Mouse (Mus musculus): ENCODE data around the gene Ppp2r1b. TPM values are rescaled to one million over a fixed set of nuclear protein-coding genes. Genes with fewer than 3 reads are reported as not detected.

The Ppp2r1b gene
- polyA plus RNA-seq, 1 experiment from 2014 or later = 106 TPM

GRCm38 (mm10) chr9:50841079-50841789 is 3.9 kb upstream of the Ppp2r1b start:
- Histone ChIP-seq H3K4me3 (replicated peaks) (no peak overlapping the region), H3K36me3 (peaks cover 32% of the 10 kb centered on the region), H3K9me3 (no peaks in the 10 kb centered on the region), H3K27ac (no peak overlapping the region), H3K27me3 (no peaks in the 10 kb centered on the region), H3K4me2 (no peak overlapping the region), H3K9ac (replicated peaks) (no peak overlapping the region), H3K4me1 (replicated peaks) (peaks cover 5% of the 10 kb centered on the region)
- no peak for ATAC-seq (ENCODE audit: insufficient number of reproducible peaks, insufficient read depth, low FRiP score, low TSS enrichment, low read depth)
- WGBS = 91% methylated on average over 13 of the region's 13 CpGs

DNA sequence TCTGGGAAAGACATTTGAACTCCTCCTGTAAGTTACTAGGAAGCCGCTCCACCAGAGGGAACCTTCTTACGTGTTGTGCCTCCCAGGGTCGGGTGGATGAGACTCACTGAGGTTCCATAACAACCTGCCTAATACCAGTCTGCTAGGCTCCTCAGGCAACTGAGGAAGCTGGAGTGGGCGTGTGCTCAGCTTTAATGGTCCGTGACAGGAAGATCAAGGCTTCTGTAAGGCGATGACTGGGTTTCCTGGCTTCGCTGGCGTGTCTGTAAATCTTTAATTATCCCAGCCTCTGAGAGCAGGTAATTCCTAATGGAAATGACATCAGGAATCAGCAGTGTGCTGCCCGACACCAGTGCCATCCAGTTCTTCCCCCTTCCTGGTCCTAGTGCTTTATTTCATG is 446 bp downstream of the Ppp2r1b start:
- Histone ChIP-seq H3K4me3 (replicated peaks) (no peak overlapping the region), H3K36me3 (peaks cover 23% of the 10 kb centered on the region), H3K9me3 (no peaks in the 10 kb centered on the region), H3K27ac (no peak overlapping the region), H3K9ac (replicated peaks) (no peak overlapping the region), H3K4me1 (replicated peaks) (peaks cover 21% of the 10 kb centered on the region), H3K27me3 (no peaks in the 10 kb centered on the region), H3K4me2 (no peak overlapping the region)
- WGBS = 52% methylated on average over 9 of the region's 9 CpGs
- no peak for ATAC-seq (ENCODE audit: insufficient number of reproducible peaks, insufficient read depth, low FRiP score, low TSS enrichment, low read depth)

DNA sequence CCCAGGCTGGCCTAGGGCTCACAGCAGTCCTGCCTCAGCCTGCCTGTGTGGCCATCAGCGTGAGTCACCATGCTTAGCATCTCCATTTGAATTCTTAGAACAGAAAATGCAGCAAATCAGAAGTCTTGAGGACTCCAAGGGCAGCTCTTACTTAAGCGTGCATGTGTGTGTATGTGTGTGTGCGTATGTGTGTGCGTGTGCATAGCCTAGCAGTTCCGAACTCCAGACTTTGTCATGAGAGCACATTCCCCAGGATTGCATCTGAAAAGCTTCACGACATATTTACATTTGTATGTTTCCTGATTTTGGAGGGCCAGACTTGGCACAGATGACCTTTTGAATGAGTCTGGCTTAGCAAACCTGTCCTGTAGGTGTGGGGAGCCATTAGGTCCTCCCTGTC is 2.0 kb downstream of the Ppp2r1b start:
- WGBS = 89% methylated on average over 6 of the region's 6 CpGs
- Histone ChIP-seq H3K4me2 (no peak overlapping the region), H3K27ac (peak overlapping the region; percentile 53; the same call in 1 of the 2 replicates), H3K4me3 (replicated peaks) (no peak overlapping the region), H3K9ac (replicated peaks) (no peak overlapping the region), H3K36me3 (peaks cover 19% of the 10 kb centered on the region), H3K27me3 (no peaks in the 10 kb centered on the region), H3K4me1 (replicated peaks) (peaks cover 21% of the 10 kb centered on the region), H3K9me3 (no peaks in the 10 kb centered on the region)
- no peak for ATAC-seq (ENCODE audit: insufficient number of reproducible peaks, insufficient read depth, low FRiP score, low TSS enrichment, low read depth)

DNA sequence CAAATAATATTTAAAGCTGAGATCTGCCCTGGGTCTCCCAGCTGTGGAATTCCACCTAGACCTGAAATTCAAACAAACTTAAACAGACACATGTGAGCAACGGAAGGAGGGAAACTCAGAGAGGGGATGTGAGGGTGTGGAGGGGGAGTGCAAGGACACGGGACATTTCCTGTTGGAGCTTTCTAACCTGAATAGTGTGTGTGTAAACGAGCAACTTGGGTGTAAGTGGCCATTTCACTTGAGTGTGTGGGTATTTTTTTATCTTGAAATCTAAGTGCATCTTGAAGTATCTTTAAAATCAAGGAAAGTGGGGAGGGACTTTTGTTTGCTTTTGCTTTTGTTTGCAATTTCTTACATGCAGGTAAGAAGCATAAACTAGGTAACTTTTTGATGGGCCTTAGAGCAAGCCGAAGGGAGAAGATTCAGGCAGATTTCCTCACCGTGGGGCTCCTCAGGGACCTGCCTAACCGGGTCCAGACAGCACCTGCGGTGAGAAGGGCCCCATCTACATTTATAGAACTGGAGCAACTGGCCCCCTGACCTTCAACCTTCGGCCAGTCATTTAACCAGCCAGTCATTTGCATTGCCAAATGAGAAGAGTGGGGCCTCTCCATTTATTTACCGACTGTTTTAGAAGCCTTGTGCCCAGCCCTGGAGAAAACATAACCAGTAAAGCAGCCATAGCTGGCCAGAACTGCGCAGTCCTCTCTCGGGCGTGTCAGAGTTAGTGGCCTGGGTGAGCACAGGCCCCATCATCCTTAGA is 2.7 kb downstream of the Ppp2r1b start:
- Histone ChIP-seq H3K27ac (no peak overlapping the region), H3K9ac (replicated peaks) (no peak overlapping the region), H3K4me3 (replicated peaks) (no peak overlapping the region), H3K36me3 (peaks cover 17% of the 10 kb centered on the region), H3K27me3 (no peaks in the 10 kb centered on the region), H3K9me3 (no peaks in the 10 kb centered on the region), H3K4me2 (no peak overlapping the region), H3K4me1 (replicated peaks) (peaks cover 26% of the 10 kb centered on the region)
- no peak for ATAC-seq (ENCODE audit: insufficient number of reproducible peaks, insufficient read depth, low FRiP score, low TSS enrichment, low read depth)
- 55% methylated on average over 12 of the region's 12 CpGs for WGBS

DNA sequence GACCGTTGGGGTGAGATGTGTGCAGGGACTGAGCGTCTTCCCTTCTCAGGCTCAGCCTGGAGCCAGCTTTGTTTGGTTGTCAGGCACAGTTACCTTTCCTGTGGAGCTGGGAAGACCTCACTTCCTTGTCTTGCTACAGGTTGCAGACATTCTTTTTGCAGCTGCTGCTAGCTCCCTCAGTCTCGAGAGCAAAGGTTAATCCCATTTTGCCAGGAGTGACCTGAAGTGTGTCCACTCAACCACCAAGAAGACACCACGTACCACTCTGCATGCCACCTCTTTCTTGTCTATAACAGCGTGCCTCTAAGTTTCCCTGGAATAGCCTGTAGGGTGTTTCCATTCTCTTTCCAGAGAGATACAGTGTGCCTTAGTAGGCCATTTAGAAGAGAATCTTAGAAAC is 3.7 kb downstream of the Ppp2r1b start:
- Histone ChIP-seq H3K9ac (replicated peaks) (no peak overlapping the region), H3K27me3 (no peaks in the 10 kb centered on the region), H3K36me3 (peaks cover 9% of the 10 kb centered on the region; the same call in 1 of the 2 replicates), H3K9me3 (no peaks in the 10 kb centered on the region), H3K4me1 (replicated peaks) (peaks cover 33% of the 10 kb centered on the region), H3K4me3 (replicated peaks) (no peak overlapping the region), H3K4me2 (no peak overlapping the region), H3K27ac (no peak overlapping the region)
- ATAC-seq (ENCODE audit: insufficient number of reproducible peaks, insufficient read depth, low FRiP score, low TSS enrichment, low read depth) = no peak
- WGBS = 73% methylated on average over 5 of the region's 5 CpGs

- no peak overlapping the region for H3K4me3 ChIP-seq (replicated peaks)
- H3K36me3 ChIP-seq = peaks cover 4% of the 10 kb centered on the region; the same call in 1 of the 2 replicates
- WGBS = 22% methylated on average over 8 of the region's 8 CpGs
- H3K9me3 ChIP-seq = no peaks in the 10 kb centered on the region
- H3K27me3 ChIP-seq = no peaks in the 10 kb centered on the region
- peak; percentile 58; the same call in 1 of the 2 replicates for ATAC-seq (ENCODE audit: insufficient number of reproducible peaks, insufficient read depth, low FRiP score, low TSS enrichment, low read depth)
- no peak overlapping the region for H3K27ac ChIP-seq
- no peak overlapping the region for H3K9ac ChIP-seq (replicated peaks)
- peaks cover 38% of the 10 kb centered on the region for H3K4me1 ChIP-seq (replicated peaks)
- H3K4me2 ChIP-seq = no peak overlapping the region
Measured at GRCm38 (mm10) chr9:50849249-50849648, 4.1 kb downstream of the Ppp2r1b start.

- WGBS = 75% methylated on average over 9 of the region's 9 CpGs
- Histone ChIP-seq H3K27me3 (no peaks in the 10 kb centered on the region), H3K4me2 (no peak overlapping the region), H3K27ac (no peak overlapping the region), H3K4me1 (replicated peaks) (peaks cover 41% of the 10 kb centered on the region), H3K9ac (replicated peaks) (no peak overlapping the region), H3K36me3 (no peaks in the 10 kb centered on the region), H3K4me3 (replicated peaks) (no peak overlapping the region), H3K9me3 (no peaks in the 10 kb centered on the region)
- no peak for ATAC-seq (ENCODE audit: insufficient number of reproducible peaks, insufficient read depth, low FRiP score, low TSS enrichment, low read depth)
Measured at GRCm38 (mm10) chr9:50849755-50850154, 4.7 kb downstream of the Ppp2r1b start.

- Histone ChIP-seq H3K4me2 (no peak overlapping the region), H3K27ac (no peak overlapping the region), H3K27me3 (no peaks in the 10 kb centered on the region), H3K9me3 (no peaks in the 10 kb centered on the region), H3K4me1 (replicated peaks) (peaks cover 41% of the 10 kb centered on the region), H3K4me3 (replicated peaks) (no peak overlapping the region), H3K9ac (replicated peaks) (no peak overlapping the region), H3K36me3 (no peaks in the 10 kb centered on the region)
- no peak for ATAC-seq (ENCODE audit: insufficient number of reproducible peaks, insufficient read depth, low FRiP score, low TSS enrichment, low read depth)
- 31% methylated on average over 11 of the region's 11 CpGs for WGBS
Measured at GRCm38 (mm10) chr9:50850271-50850670, 5.2 kb downstream of the Ppp2r1b start.

DNA sequence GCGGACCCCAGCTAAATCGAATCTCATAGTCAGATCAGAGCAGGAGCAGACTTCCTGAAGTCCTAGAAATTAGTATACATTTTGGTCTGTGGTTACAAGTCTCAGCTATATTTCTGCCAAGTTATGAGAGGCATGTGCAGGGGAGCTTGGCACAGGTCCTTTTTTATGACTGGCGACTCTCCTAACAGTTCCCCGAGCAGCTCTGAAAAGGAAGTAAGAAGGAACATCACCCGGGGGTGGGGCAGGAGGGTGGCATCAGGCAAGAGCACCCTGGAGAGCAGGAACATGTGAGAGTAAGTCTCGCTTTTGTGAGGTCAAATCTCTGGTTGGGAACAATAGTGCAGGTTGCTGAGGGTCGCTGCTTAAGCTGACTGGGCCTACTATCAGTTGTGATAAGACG is 5.6 kb downstream of the Ppp2r1b start:
- Histone ChIP-seq H3K27me3 (no peaks in the 10 kb centered on the region), H3K4me2 (no peak overlapping the region), H3K27ac (no peak overlapping the region), H3K36me3 (no peaks in the 10 kb centered on the region), H3K9ac (replicated peaks) (no peak overlapping the region), H3K9me3 (no peaks in the 10 kb centered on the region), H3K4me3 (replicated peaks) (no peak overlapping the region), H3K4me1 (replicated peaks) (peaks cover 39% of the 10 kb centered on the region)
- ATAC-seq (ENCODE audit: insufficient number of reproducible peaks, insufficient read depth, low FRiP score, low TSS enrichment, low read depth) = no peak
- 65% methylated on average over 8 of the region's 8 CpGs for WGBS

DNA sequence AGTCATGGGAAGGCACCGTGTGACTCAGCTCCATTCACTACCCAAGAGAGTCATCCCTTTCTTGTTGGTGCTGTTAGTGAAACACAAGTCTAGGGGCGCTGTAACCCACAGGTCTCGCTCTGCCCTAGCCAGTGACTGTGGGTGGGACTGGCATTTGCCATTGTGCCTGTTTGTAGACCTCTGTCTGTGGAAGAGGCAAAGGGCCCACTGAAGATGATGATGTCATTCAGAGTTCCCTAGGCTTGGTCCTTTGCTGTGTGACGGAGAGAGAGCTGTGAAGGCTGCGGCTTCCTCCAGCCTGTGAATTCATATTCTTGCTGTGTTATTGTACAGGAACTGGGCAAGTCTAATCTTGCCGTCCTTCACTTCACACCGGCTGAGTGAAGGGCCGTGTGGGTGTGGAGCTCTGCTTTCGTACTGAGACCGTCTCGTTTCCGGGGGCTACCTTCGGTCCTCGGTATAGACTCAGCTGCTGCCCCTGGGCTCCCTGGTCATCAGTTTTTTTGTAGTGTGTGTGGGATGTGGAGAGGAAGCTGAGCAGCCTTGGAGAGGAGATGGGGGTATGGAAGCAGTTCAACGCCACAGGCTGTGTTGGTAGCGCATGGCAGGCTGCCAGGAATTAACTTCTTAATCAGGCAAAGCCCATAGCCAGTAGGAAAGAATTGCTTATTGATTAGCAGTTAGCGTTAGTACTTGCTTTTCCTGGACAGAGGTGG is 7.7 kb downstream of the Ppp2r1b start:
- H3K4me1 ChIP-seq (replicated peaks) = peaks cover 34% of the 10 kb centered on the region
- H3K27me3 ChIP-seq = no peaks in the 10 kb centered on the region
- H3K4me3 ChIP-seq (replicated peaks) = no peak overlapping the region
- H3K36me3 ChIP-seq = no peaks in the 10 kb centered on the region
- no peak overlapping the region; the same call in 1 of the 2 replicates for H3K4me2 ChIP-seq
- ATAC-seq (ENCODE audit: insufficient number of reproducible peaks, insufficient read depth, low FRiP score, low TSS enrichment, low read depth) = no peak
- 67% methylated on average over 17 of the region's 17 CpGs for WGBS
- H3K9me3 ChIP-seq = no peaks in the 10 kb centered on the region
- no peak overlapping the region; the same call in 1 of the 2 replicates for H3K9ac ChIP-seq (replicated peaks)
- H3K27ac ChIP-seq = no peak overlapping the region

- H3K4me3 ChIP-seq (replicated peaks) = no peak overlapping the region
- no peaks in the 10 kb centered on the region for H3K9me3 ChIP-seq
- peaks cover 38% of the 10 kb centered on the region for H3K4me1 ChIP-seq (replicated peaks)
- ATAC-seq (ENCODE audit: insufficient number of reproducible peaks, insufficient read depth, low FRiP score, low TSS enrichment, low read depth) = no peak
- H3K27ac ChIP-seq = peak overlapping the region; percentile 41; the same call in 1 of the 2 replicates
- H3K9ac ChIP-seq (replicated peaks) = no peak overlapping the region
- H3K36me3 ChIP-seq = peaks cover 9% of the 10 kb centered on the region
- H3K27me3 ChIP-seq = no peaks in the 10 kb centered on the region
- 57% methylated on average over 8 of the region's 8 CpGs for WGBS
- no peak overlapping the region for H3K4me2 ChIP-seq
Measured at GRCm38 (mm10) chr9:50854376-50854775, 9.3 kb downstream of the Ppp2r1b start.
